16 mouse cellular contexts compared by ENCODE assay signal in genomic region chr3:100618511-100618910, GRCm38 (mm10).
DNase-seq lines count a peak whose midpoint lies in the region; ATAC-seq and TF ChIP-seq lines count a peak whose summit lies in the region.
"Had no signal": no experiment of that assay in that cellular context is flagged by ENCODE, and none has a peak within 500 bp of the region (broad histone marks: within the 10 kb centered on the region; RNA-seq: fewer than 3 reads in every experiment).

No protein-coding gene starts in this region.

- H3K4me3 ChIP-seq in intestine, postnatal 0 days (ENCODE audit: low read depth, low read length) = no peak overlapping the region
- H3K4me3 ChIP-seq: heart, embryonic 10.5 days; hindbrain, embryonic 13.5 days; stomach, embryonic 15.5 days had no signal

- no peaks in the 10 kb centered on the region for H3K27me3 ChIP-seq in intestine, postnatal 0 days (replicated peaks; ENCODE audit: control insufficient read depth, insufficient read depth, low read length)
- H3K27me3 ChIP-seq: hindbrain, embryonic 13.5 days; stomach, embryonic 15.5 days had no signal

- no peak for TF ChIP-seq CTCF in intestine, postnatal 0 days (IDR thresholded peaks at IDR 0.05; ENCODE audit: low read depth)

- H3K9me3 ChIP-seq in intestine, postnatal 0 days (ENCODE audit: control insufficient read depth) = no peaks in the 10 kb centered on the region
- H3K9me3 ChIP-seq: heart, embryonic 10.5 days; hindbrain, embryonic 13.5 days; stomach, embryonic 15.5 days had no signal

- no peaks in the 10 kb centered on the region for H3K4me1 ChIP-seq in intestine, postnatal 0 days (replicated peaks; ENCODE audit: control insufficient read depth, insufficient read depth, low read length)
- H3K4me1 ChIP-seq: heart, embryonic 10.5 days; hindbrain, embryonic 13.5 days; stomach, embryonic 15.5 days had no signal

- no peak overlapping the region for H3K27ac ChIP-seq in intestine, postnatal 0 days (ENCODE audit: low read depth, low read length)
- H3K27ac ChIP-seq: heart, embryonic 10.5 days; hindbrain, embryonic 13.5 days; kidney, postnatal 0 days; stomach, embryonic 15.5 days had no signal

- peak; percentile 47 for DNase-seq in layer of hippocampus, adult 9-11 months
- DNase-seq in layer of hippocampus, adult 18-20 months (ENCODE audit: low spot score in 2 of 2) = no peak
- peak; percentile 10 for DNase-seq in lung, postnatal 25 days (ENCODE audit: low spot score)
- DNase-seq in B cell, adult 2 months = no peak
- DNase-seq in right cerebral cortex, postnatal 14 days = no peak
- DNase-seq: cerebellum, adult 9-10 months; gastrocnemius, postnatal 10 days; liver; midbrain, embryonic 14.5 days; right cerebral cortex, adult 18-20 months had no signal

- no peak overlapping the region for H3K4me2 ChIP-seq in intestine, postnatal 0 days (replicated peaks; ENCODE audit: low read depth)
- H3K4me2 ChIP-seq: hindbrain, embryonic 13.5 days; stomach, embryonic 15.5 days had no signal

- H3K9ac ChIP-seq in intestine, postnatal 0 days (ENCODE audit: low read depth, low read length) = no peak overlapping the region
- H3K9ac ChIP-seq: hindbrain, embryonic 13.5 days; stomach, embryonic 15.5 days had no signal

- 57% methylated on average over 4 of the region's 4 CpGs for WGBS in intestine, postnatal 0 days

- H3K36me3 ChIP-seq in intestine, postnatal 0 days (ENCODE audit: control insufficient read depth, insufficient read depth) = no peaks in the 10 kb centered on the region
- H3K36me3 ChIP-seq: heart, embryonic 10.5 days; hindbrain, embryonic 13.5 days; stomach, embryonic 15.5 days had no signal

- ATAC-seq in granulocyte monocyte progenitor cell, adult 5-6 weeks (replicated peaks; ENCODE audit: poor library complexity, severe bottlenecking) = peak; percentile 100
- ATAC-seq in intestine, postnatal 0 days = no peak

Comparison
In these comparisons a context has a peak if more than half of its experiments do, and no peak if none do; other contexts are left out.
1. DNase-seq: peak in layer of hippocampus, adult 9-11 months (single experiment) and lung, postnatal 25 days (single experiment); none in layer of hippocampus, adult 18-20 months (0 of 2), B cell, adult 2 months (0 of 2) and right cerebral cortex, postnatal 14 days (single experiment).